ENCODE assay signal across 17 mouse cellular contexts in genomic region chr15:51730106-51730505, GRCm38 (mm10).
"Had no signal": no experiment of that assay in that cellular context is flagged by ENCODE, and none has a peak within 500 bp of the region (broad histone marks: within the 10 kb centered on the region; RNA-seq: fewer than 3 reads in every experiment).

No protein-coding gene starts in this region.

- H3K4me1 ChIP-seq: kidney, embryonic 15.5 days; liver, embryonic 13.5 days; neural tube, embryonic 12.5 days; neural tube, embryonic 15.5 days had no signal

- H3K36me3 ChIP-seq: kidney, embryonic 15.5 days; liver, embryonic 13.5 days; neural tube, embryonic 12.5 days; neural tube, embryonic 15.5 days; stomach, embryonic 15.5 days had no signal

- H3K4me3 ChIP-seq: kidney, embryonic 15.5 days; left cerebral cortex, adult 2 months; liver, embryonic 13.5 days; neural tube, embryonic 12.5 days; neural tube, embryonic 15.5 days; stomach, embryonic 15.5 days had no signal

- H3K4me2 ChIP-seq: kidney, embryonic 15.5 days; liver, embryonic 13.5 days; midbrain, embryonic 11.5 days; neural tube, embryonic 12.5 days; neural tube, embryonic 15.5 days; stomach, embryonic 15.5 days had no signal

- DNase-seq: kidney, postnatal 10 days; kidney, postnatal 36 days; liver, embryonic 13.5 days; lung, adult 2 months; lung, postnatal 14 days; lung, postnatal 4 days; midbrain, embryonic 14.5 days; retina, postnatal 1 day; right cerebral cortex, postnatal 25 days; spleen, adult 18-20 months; thymus, postnatal 36 days had no signal

- H3K27ac ChIP-seq: kidney, embryonic 15.5 days; left cerebral cortex, adult 2 months; liver, embryonic 13.5 days; neural tube, embryonic 12.5 days; neural tube, embryonic 15.5 days; stomach, embryonic 15.5 days had no signal

- H3K27me3 ChIP-seq: kidney, embryonic 15.5 days; liver, embryonic 13.5 days; neural tube, embryonic 12.5 days; neural tube, embryonic 15.5 days; stomach, embryonic 15.5 days had no signal
